Mouse (Mus musculus) MEL (cell line): ENCODE data around the gene Usp49. TPM values are rescaled to one million over a fixed set of nuclear protein-coding genes. Genes with fewer than 3 reads are reported as not detected.
A peak's percentile ranks its signal among the peaks of the same experiment; 100 is the strongest.

Source experiments
- DNase-seq: peaks from one replicate; pipeline ENCODE4 v3.0.0; 2011; ENCODE audit warnings: low read depth, low spot score
- H3K27ac ChIP-seq: 2 replicates; pipeline ENCODE4 v1.5.1; 2012; ENCODE audit warnings: low read depth, mild to moderate bottlenecking, control low read depth, low read length, moderate library complexity; ENCODE audit not compliant: control insufficient read depth
- H3K27me3 ChIP-seq, 2 experiments: fragments of 150-350 bp in 1 of 2; sonication (generic) in 1 of 2; 2 replicates each; pipeline ENCODE4 v1.6.1; 2012; ENCODE audit warnings: low read length in 2 of 2, mild to moderate bottlenecking in 2 of 2, improper control_type of control experiment in 1 of 2, moderate library complexity in 1 of 2; ENCODE audit not compliant: insufficient read depth in 2 of 2, control insufficient read depth in 1 of 2
- H3K36me3 ChIP-seq, 2 experiments: 2 replicates each; pipeline ENCODE4 v1.6.1; 2012 to 2014; ENCODE audit warnings: low read length in 2 of 2, improper control_type of control experiment in 1 of 2, inconsistent platforms in 1 of 2, mild to moderate bottlenecking in 1 of 2; ENCODE audit not compliant: insufficient read depth in 2 of 2, control insufficient read depth in 1 of 2
- H3K4me1 ChIP-seq, 2 experiments: fragments of 150-350 bp in 1 of 2; sonication (generic) in 1 of 2; 2 replicates each; pipeline ENCODE4 v1.6.1; 2012; ENCODE audit warnings: low read length in 2 of 2, improper control_type of control experiment in 1 of 2, mild to moderate bottlenecking in 1 of 2; ENCODE audit not compliant: insufficient read depth in 2 of 2, control insufficient read depth in 1 of 2
- H3K4me3 ChIP-seq, 2 experiments: fragments of 150-350 bp in 1 of 2; sonication (generic) in 1 of 2; 2 replicates each; pipeline ENCODE4 v1.5.1; 2012; ENCODE audit warnings: low read depth in 2 of 2, low read length in 2 of 2, mild to moderate bottlenecking in 2 of 2, moderate library complexity in 2 of 2, control low read depth in 1 of 2, improper control_type of control experiment in 1 of 2; ENCODE audit not compliant: control insufficient read depth in 1 of 2, insufficient read depth in 1 of 2
- H3K79me2 ChIP-seq: 2 replicates; pipeline ENCODE4 v1.6.1; 2012; ENCODE audit warnings: mild to moderate bottlenecking, low read length, moderate library complexity; ENCODE audit not compliant: control insufficient read depth, poor library complexity, insufficient read depth
- H3K9ac ChIP-seq: 2 replicates; pipeline ENCODE4 v1.6.1; 2012; ENCODE audit warnings: low read depth, mild to moderate bottlenecking, control low read depth, low read length, moderate library complexity; ENCODE audit not compliant: control insufficient read depth, poor library complexity, severe bottlenecking
- H3K9me3 ChIP-seq: fragments of 150-350 bp; sonication (generic); replicated peaks from 2 replicates; pipeline ENCODE4 v1.6.1; 2012; ENCODE audit warnings: mild to moderate bottlenecking, low read length, improper control_type of control experiment, moderate library complexity; ENCODE audit not compliant: insufficient read depth
- CHD2 ChIP-seq: IDR thresholded peaks from 2 replicates; pipeline ENCODE4 v1.6.1; 2011; ENCODE audit warnings: low read length, improper control_type of control experiment
- CTCF ChIP-seq, 3 experiments: IDR thresholded peaks in 2 of 3; conservative IDR thresholded peaks in 1 of 3; 2 replicates each; pipeline ENCODE4 v1.5.1; 2011 to 2012; ENCODE audit warnings: low read length in 3 of 3, low read depth in 2 of 3, mild to moderate bottlenecking in 2 of 3, improper control_type of control experiment in 1 of 3, inconsistent platforms in 1 of 3, mixed read lengths in 1 of 3, moderate library complexity in 1 of 3; ENCODE audit not compliant: control insufficient read depth in 1 of 3, insufficient read depth in 1 of 3, poor library complexity in 1 of 3, severe bottlenecking in 1 of 3
- EP300 ChIP-seq, 2 experiments: IDR thresholded peaks; 2 replicates each; pipeline ENCODE4 v1.6.1; 2011; ENCODE audit warnings: improper control_type of control experiment in 2 of 2, low read length in 2 of 2, low read depth in 1 of 2, mild to moderate bottlenecking in 1 of 2
- GATA1 ChIP-seq: IDR thresholded peaks from 2 replicates; pipeline ENCODE4 v1.6.1; 2011; ENCODE audit warnings: low read depth, low read length, improper control_type of control experiment
- HCFC1 ChIP-seq: IDR thresholded peaks from 2 replicates; pipeline ENCODE4 v1.6.1; 2012; ENCODE audit warnings: low read depth, mild to moderate bottlenecking, inconsistent platforms, low read length, improper control_type of control experiment, moderate library complexity
- JUND ChIP-seq: IDR thresholded peaks from 2 replicates; pipeline ENCODE4 v1.6.1; 2011; ENCODE audit warnings: low read depth, mild to moderate bottlenecking, improper control_type of control experiment, low read length
- MAZ ChIP-seq: IDR thresholded peaks from 2 replicates; pipeline ENCODE4 v1.6.1; 2012; ENCODE audit warnings: low read depth, mild to moderate bottlenecking, inconsistent platforms, low read length, improper control_type of control experiment
- MYC ChIP-seq: IDR thresholded peaks from 2 replicates; pipeline ENCODE4 v1.6.1; 2011; ENCODE audit warnings: low read depth, mild to moderate bottlenecking, low read length, improper control_type of control experiment, moderate library complexity
- NELFE ChIP-seq: IDR thresholded peaks from 2 replicates; pipeline ENCODE4 v1.6.1; 2011; ENCODE audit warnings: low read depth, low read length, improper control_type of control experiment
- NRF1 ChIP-seq: IDR thresholded peaks from 2 replicates; pipeline ENCODE4 v1.6.1; 2014; ENCODE audit warnings: low read depth, mild to moderate bottlenecking, inconsistent platforms, low read length, improper control_type of control experiment, moderate library complexity; ENCODE audit not compliant: poor library complexity, insufficient read depth, severe bottlenecking
- POLR2A ChIP-seq, 2 experiments: IDR thresholded peaks; 2 replicates each; pipeline ENCODE4 v1.6.1; 2011 to 2012; ENCODE audit warnings: low read length in 2 of 2, mild to moderate bottlenecking in 2 of 2, control low read depth in 1 of 2, improper control_type of control experiment in 1 of 2, low read depth in 1 of 2, moderate library complexity in 1 of 2; ENCODE audit not compliant: control insufficient read depth in 1 of 2, insufficient read depth in 1 of 2, poor library complexity in 1 of 2
- POLR2AphosphoS2 ChIP-seq: IDR thresholded peaks from 2 replicates; pipeline ENCODE4 v1.6.1; 2011; ENCODE audit warnings: low read length, improper control_type of control experiment
- SIN3A ChIP-seq: IDR thresholded peaks from 2 replicates; pipeline ENCODE4 v1.6.1; 2012; ENCODE audit warnings: low read length, improper control_type of control experiment, inconsistent platforms
- USF1 ChIP-seq: IDR thresholded peaks from 2 replicates; pipeline ENCODE4 v1.6.1; 2014; ENCODE audit warnings: low read depth, mild to moderate bottlenecking, inconsistent platforms, low read length, improper control_type of control experiment, moderate library complexity
- USF2 ChIP-seq, 2 experiments: IDR thresholded peaks; 2 replicates each; pipeline ENCODE4 v1.6.1; 2011 to 2012; ENCODE audit warnings: improper control_type of control experiment in 2 of 2, low read length in 2 of 2, borderline replicate concordance in 1 of 2, inconsistent platforms in 1 of 2, low read depth in 1 of 2, mild to moderate bottlenecking in 1 of 2; ENCODE audit not compliant: insufficient read depth in 1 of 2
- polyA plus RNA-seq, 2 experiments: library from polyadenylated mRNA; stranded (reverse) in 1 of 2; unstranded in 1 of 2; fragments of >175 nt in 1 of 2; fragments of >200 nt in 1 of 2; gene quantifications; 2 replicates each; pipeline versions ENCODE4 v1.2.1 to v1.2.4; 2012; ENCODE audit warnings: low replicate concordance in 2 of 2, low read depth in 1 of 2; ENCODE audit not compliant: insufficient read length in 2 of 2, insufficient read depth in 1 of 2, missing spikeins in 1 of 2
- total RNA-seq: library from RNA; depleted of rRNA; stranded (reverse); fragments of 300-350 nt; gene quantifications from 2 replicates; pipeline ENCODE4 v1.2.3, GENCODE M21; 2012

Gene Usp49
- total and polyA plus RNA-seq, 3 experiments: 5.2 to 16.1 TPM; not detected in 1

GRCm38 (mm10) chr17:47688608-47689575 is 58.4 kb downstream of the Usp49 start, which contains the start of gene Frs3 (continued):
- peak; percentile 56 to 64; a peak in 2 of 4 replicates for TF ChIP-seq POLR2A (IDR thresholded peaks at IDR 0.05; ENCODE audit: control insufficient read depth in 1 of 2, insufficient read depth in 1 of 2, low read depth in 1 of 2, low read length in 2 of 2, poor library complexity in 1 of 2)
- peak in 1 of 3 experiments; percentile 11; a peak in 1 of 6 replicates for TF ChIP-seq CTCF (IDR thresholded peaks at IDR 0.05 in 2 of 3, conservative IDR thresholded peaks at IDR 0.05 in 1 of 3; ENCODE audit: control insufficient read depth in 1 of 3, insufficient read depth in 1 of 3, low read depth in 2 of 3, low read length in 3 of 3, poor library complexity in 1 of 3, severe bottlenecking in 1 of 3)
- TF ChIP-seq EP300 (IDR thresholded peaks at IDR 0.05; ENCODE audit: low read depth in 1 of 2, low read length in 2 of 2): 0 out of 4 replicates have a peak, but pooled peaks of 1 of the 2 experiments have one; percentile 11

DNA sequence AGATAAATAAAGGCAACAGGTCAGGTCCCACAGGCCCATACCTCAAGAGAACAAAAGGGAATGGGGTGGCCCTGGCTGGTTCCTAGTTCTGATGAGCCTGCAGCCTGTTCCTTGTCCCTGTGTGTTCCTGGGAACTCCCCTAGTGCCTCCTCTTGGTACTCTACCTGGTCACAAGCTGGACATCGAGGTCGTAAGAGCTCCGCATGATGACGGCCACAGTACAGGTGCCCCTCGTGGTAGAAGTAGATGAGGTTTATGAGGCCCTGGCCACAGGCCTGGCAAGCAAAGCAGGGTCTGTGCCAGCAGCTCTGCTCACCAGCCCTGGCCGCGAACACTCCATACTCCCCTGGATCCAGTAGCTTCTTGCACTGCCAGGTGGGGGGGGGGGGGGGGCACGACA is 59.4 kb downstream of the Usp49 start:
- H3K4me3 ChIP-seq: no peak overlapping the region
- no peak for TF ChIP-seq POLR2AphosphoS2
- no peak for TF ChIP-seq USF1
- DNase-seq: no peak
- H3K9me3 ChIP-seq: no peaks in the 10 kb centered on the region
- H3K79me2 ChIP-seq: peaks cover 15% of the 10 kb centered on the region
- no peak overlapping the region for H3K9ac ChIP-seq
- peaks cover 1 to 4% of the 10 kb centered on the region in 2 experiments for H3K36me3 ChIP-seq
- H3K4me1 ChIP-seq: peaks cover 0 to 10% of the 10 kb centered on the region in 2 experiments; a peak in 3 of 4 replicates
- no peaks in the 10 kb centered on the region for H3K27me3 ChIP-seq
- H3K27ac ChIP-seq: no peak overlapping the region

DNA sequence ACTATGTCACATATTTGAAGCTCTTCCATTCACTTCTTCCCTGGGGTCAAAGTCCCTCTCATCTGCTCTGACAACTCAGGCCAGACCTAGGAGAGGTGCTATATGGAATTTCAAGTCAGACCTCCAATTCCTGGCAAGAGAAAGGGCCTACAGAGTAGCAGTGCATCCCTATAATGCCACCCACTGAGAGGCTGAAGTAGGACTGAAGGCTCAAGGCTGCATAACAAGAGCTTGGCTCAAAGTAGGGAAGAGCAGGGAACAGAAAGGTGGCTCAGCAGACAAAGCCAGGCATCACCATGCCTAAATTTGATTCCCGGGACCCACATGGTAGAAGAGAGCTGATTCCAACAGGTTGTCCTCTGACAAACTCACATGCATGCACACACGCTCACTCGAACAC is 61.2 kb downstream of the Usp49 start:
- Histone ChIP-seq H3K27me3 (no peaks in the 10 kb centered on the region), H3K9me3 (no peaks in the 10 kb centered on the region), H3K4me3 (no peak overlapping the region), H3K36me3 (peaks cover 0 to 5% of the 10 kb centered on the region in 2 experiments; a peak in 2 of 4 replicates), H3K4me1 (peaks cover 0 to 15% of the 10 kb centered on the region in 2 experiments; a peak in 3 of 4 replicates), H3K9ac (no peak overlapping the region), H3K79me2 (peaks cover 11% of the 10 kb centered on the region), H3K27ac (no peak overlapping the region)
- TF ChIP-seq CHD2 (no peak), SIN3A (no peak), USF2 (IDR thresholded peaks at IDR 0.05; ENCODE audit: borderline replicate concordance in 1 of 2, insufficient read depth in 1 of 2, low read depth in 1 of 2, low read length in 2 of 2) (no peak), NELFE (no peak), EP300 (IDR thresholded peaks at IDR 0.05; ENCODE audit: low read depth in 1 of 2, low read length in 2 of 2) (no peak), JUND (no peak), MAZ (no peak), MYC (no peak), POLR2A (IDR thresholded peaks at IDR 0.05; ENCODE audit: control insufficient read depth in 1 of 2, insufficient read depth in 1 of 2, low read depth in 1 of 2, low read length in 2 of 2, poor library complexity in 1 of 2) (no peak), CTCF (IDR thresholded peaks at IDR 0.05 in 2 of 3, conservative IDR thresholded peaks at IDR 0.05 in 1 of 3; ENCODE audit: control insufficient read depth in 1 of 3, insufficient read depth in 1 of 3, low read depth in 2 of 3, low read length in 3 of 3, poor library complexity in 1 of 3, severe bottlenecking in 1 of 3) (no peak), GATA1 (no peak), HCFC1 (no peak), NRF1 (no peak)
- DNase-seq: no peak
